Mouse (Mus musculus) spleen, postnatal 36 days (tissue): Measurements from ENCODE around the gene Ten1.

Source experiments
- DNase-seq, 2 experiments: peaks; one replicate each; pipeline ENCODE4 v3.0.0; 2022; ENCODE audit warnings: low spot score in 2 of 2, mixed read lengths in 1 of 2

The Ten1 gene

GRCm38 (mm10) chr11:116196866-116197583 lies 1.6 kb upstream of the Ten1 start:
- DNase-seq, result no peak

DNA sequence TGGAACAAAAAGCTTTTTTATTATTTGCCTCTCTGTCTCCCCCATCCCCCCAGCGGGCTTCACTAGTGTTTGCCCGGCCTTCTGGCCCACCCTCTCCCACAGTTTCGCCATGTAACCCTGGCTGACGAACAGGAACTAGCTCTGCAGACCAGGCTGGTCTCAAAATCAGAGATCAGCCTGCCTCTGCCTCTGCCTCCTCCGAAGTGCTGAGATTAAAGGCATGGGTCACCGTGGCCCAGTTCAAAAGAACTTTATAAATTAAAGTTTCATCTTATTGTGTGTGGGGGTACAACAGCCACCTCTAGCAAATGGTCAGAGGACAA lies 1.1 kb upstream of the Ten1 start:
- no peak for DNase-seq

DNA sequence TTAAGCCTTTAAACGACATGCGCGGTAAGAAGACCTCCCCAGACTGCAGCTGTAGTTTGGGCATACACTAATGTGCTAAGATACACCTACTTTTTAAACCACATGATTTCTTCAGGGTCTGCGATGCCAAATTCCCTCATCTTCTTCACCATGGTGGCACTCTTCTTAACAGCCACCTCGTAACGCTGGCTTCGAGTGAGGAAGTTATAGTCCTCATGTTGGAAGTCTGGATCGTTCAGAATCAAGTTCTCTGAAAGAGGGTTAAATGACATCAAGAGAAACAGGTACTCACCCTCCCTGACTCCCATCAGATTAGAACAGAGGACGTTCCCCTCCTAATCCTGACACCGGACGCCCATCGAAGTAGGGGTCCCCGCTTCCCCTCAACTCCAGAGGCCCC lies 523 bp upstream of the Ten1 start:
- DNase-seq, result no peak

DNA sequence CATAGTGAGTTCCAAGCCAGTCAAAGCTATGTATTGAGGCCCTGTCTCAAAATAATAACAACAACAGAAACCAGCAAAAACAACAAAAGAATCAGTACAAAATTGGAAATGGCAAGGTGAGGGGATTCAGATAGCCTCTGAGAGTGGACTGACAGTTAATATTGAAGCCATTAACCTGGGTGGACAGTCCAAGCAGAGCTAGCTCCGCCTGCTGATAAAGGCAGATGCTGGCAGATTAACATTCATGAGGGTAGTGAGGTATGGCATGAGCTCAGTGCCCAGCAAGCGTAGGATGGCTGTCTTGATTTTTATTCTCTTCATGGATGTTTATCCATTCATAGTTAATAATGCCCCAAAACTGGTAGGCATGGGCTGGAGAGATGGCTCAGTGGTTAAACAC lies 2.5 kb downstream of the Ten1 start:
- DNase-seq, result no peak

GRCm38 (mm10) chr11:116203150-116203549 lies 4.5 kb downstream of the Ten1 start:
- no peak for DNase-seq

- no peak for DNase-seq
Observed at GRCm38 (mm10) chr11:116206678-116207077, 8.0 kb downstream of the Ten1 start.

GRCm38 (mm10) chr11:116208660-116209059 lies 10.0 kb downstream of the Ten1 start:
- no peak for DNase-seq

- DNase-seq, result no peak
Observed at GRCm38 (mm10) chr11:116209257-116209656, 10.6 kb downstream of the Ten1 start.

GRCm38 (mm10) chr11:116210696-116211095 lies 12.0 kb downstream of the Ten1 start:
- no peak for DNase-seq

DNA sequence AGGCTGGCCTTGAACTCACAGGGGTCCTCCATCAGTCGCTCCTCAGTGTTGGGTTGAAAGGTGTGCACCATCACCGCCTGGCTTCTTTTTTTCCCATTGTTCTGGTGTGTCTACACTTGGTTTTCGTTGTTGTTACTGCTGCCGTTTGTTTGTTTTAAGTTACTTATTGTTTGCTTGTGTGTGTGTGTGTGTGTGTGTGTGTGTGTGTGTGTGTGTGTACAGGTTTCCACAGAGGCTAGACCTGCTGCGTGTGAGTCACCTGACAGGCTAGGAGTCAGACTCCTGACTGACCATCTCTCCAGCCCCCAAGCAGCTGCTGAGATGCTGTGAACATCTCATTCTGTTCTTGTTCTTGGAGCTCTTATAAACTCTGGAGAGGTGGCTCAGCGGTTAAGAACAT lies 14.2 kb downstream of the Ten1 start:
- DNase-seq, result no peak

- no peak for DNase-seq
Observed at GRCm38 (mm10) chr11:116213877-116214510, 15.3 kb downstream of the Ten1 start.

- no peak for DNase-seq
Observed at GRCm38 (mm10) chr11:116215181-116215580, 16.5 kb downstream of the Ten1 start.

GRCm38 (mm10) chr11:116215991-116216390 lies 17.3 kb downstream of the Ten1 start:
- DNase-seq, result no peak

DNA sequence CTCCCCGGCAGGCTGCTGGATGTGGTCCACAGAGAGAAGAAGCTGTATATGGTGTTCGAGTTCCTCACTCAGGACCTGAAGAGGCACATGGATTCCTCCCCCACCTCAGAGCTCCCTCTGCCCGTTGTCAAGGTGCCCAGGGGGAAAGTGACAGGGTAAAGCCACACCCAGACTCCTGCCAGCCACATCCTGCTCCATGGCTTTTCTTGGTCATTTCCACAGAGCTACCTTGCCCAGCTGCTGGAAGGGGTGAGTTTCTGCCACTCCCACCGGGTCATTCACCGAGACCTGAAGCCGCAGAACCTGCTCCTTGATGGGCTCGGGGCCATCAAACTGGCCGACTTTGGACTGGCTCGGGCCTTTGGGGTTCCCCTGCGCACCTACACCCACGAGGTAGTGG lies 17.9 kb downstream of the Ten1 start:
- DNase-seq, result no peak

- no peak for DNase-seq
Observed at GRCm38 (mm10) chr11:116218263-116218662, 19.6 kb downstream of the Ten1 start.

DNA sequence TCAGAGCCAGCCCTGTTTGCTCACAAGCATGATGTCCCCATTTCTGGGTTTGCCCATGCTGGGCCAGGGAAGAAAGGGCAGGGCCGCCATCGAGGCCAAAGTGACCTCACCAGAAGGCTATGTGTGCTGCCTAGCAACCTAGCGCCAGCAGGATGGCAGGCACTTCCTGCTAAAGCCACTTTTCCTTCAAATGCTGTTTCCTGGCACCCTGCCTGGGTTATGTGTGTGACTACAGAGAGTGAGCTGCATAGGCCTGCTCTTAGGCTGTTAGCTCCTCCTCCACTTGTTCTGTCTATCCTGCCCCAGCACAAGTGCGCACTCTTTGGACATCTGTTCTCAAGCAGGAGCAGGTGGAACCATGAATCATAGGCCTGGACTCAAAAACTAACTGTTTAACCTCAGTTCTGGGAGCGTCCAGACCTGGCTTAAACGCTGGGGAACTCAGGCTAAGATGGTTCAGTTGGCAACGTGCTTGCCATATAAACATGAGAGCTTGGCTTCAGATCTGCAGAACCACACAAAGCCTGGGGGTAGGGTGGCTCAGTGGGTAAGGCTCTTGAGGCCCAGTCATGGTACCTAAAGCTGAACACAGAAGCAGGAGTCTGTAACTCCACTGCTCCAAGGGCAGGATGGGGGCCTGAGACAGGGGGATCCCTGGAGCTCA lies 20.2 kb downstream of the Ten1 start:
- DNase-seq, result peak; percentile 48 to 57

- peak; percentile 44 to 49 for DNase-seq
Observed at GRCm38 (mm10) chr11:116219885-116220284, 21.2 kb downstream of the Ten1 start.

DNA sequence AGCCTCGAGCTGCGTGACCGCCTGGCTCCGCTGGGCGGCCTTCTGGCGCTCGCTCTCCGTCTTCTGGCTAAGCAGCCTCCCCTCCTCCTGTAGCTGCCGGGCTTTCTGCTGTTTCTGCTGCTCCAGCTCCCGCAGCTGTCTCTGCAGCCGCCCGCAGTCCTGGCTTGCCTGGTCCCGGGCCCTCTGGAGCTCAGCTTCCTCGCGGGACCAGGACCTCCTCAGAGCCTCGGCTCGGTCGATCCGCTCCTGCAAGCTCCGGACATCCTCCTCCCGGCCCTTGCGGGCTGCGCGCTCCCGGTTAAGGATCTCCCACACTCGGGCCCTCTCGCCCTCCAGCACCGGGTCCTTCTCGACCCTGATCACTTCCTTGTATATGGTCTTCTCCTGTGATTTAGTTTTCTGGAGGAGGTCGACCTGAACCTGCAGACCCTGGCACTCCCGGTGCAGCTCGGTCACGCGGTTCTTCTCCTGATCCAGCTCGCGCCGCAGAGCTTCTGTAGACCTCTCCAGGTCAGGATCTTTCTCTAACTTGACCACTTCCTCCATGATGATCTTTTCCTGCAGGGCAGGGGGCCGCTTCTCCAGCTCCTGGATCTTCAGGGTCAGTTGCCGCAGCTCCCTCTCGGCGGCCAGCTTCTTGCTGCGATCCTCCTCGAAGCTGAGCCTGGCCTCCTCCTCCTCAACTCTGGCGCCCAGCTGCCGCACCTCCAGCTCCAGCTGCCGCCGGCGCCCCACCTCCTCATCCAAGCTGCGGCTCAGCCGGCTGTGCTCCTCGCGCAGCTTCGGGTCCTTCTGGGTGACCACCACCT lies 23.5 kb downstream of the Ten1 start:
- no peak for DNase-seq

GRCm38 (mm10) chr11:116222740-116223059 lies 24.0 kb downstream of the Ten1 start:
- DNase-seq, result no peak

DNA sequence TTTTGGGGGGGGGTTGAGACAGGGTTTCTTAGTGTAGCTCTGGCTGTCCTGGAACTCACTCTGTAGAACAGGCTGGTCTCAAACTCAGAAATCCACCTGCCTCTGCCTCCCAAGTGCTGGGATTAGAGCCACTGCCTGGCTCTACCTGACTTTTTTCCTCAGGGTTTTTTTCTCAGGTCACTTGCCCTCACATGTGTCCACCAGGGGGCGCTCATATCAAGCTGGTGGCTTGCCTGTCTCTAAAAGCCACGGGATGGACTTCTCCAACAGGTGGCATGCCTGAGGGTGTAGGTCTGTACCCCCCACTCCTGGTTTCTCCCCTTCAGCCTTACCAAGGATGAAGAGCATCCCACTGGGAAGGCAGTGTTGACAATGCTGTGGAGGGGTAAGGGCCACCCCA lies 27.8 kb downstream of the Ten1 start:
- DNase-seq, result peak; percentile 60 to 71

DNA sequence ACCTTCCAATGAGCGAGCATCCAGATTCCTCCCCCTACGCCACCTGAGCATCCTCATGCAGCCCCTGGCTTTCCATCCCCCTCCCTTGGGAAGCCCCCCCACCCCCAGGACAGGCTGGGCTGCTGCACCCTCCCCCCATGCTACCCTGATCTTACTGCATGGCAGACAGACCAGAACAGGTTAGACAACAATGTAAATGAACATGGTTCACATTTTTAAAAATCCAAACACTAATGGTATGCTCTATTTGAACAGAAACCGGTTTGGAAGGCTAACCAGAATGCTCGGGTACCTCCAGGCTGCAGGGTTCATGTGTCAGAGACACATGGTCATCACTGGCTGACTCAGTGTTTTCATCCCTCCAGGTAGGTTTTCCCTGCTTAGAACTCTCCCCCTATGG lies 30.0 kb downstream of the Ten1 start:
- DNase-seq, result no peak

- no peak for DNase-seq
Observed at GRCm38 (mm10) chr11:116232427-116232826, 33.8 kb downstream of the Ten1 start.

GRCm38 (mm10) chr11:116234901-116235300 lies 36.2 kb downstream of the Ten1 start:
- DNase-seq, result no peak
